In the genomic region with DNA sequence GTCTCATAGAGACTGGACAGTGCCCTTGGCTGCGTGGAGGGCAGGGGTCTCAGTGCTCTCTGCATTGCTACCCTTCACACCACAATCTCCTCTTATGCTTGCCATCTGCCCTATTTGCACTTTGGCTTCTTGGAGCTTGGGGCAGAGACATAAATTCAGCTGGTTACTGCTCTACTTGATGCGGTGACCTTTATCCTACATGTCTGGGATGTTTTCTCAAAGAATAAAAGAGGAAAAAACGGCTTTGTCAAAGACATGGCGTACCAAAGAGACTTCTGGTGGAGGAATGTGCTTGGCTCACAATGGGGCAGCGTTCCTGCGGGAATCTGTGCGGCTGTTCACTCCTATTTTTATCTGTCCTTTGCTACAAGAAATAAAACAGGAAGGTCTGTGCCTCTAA, we compare ENCODE assay signal across 13 mouse cellular contexts. TPM values are rescaled to one million over a fixed set of nuclear protein-coding genes. Genes with fewer than 3 reads are reported as not detected.
DNase-seq lines count a peak whose midpoint lies in the region; ATAC-seq lines count a peak whose summit lies in the region.
"Had no signal": no experiment of that assay in that cellular context is flagged by ENCODE, and none has a peak within 500 bp of the region (broad histone marks: within the 10 kb centered on the region; RNA-seq: fewer than 3 reads in every experiment).

No protein-coding gene starts in this region.

- ATAC-seq in heart, embryonic 16.5 days (replicated peaks; ENCODE audit: extremely low read depth, insufficient read depth, low FRiP score), result 0 out of 2 replicates have a peak, but pooled peaks have one; percentile 15
- ATAC-seq in limb, embryonic 15.5 days (ENCODE audit: insufficient number of reproducible peaks, low FRiP score, low TSS enrichment, low read depth), result no peak
- ATAC-seq: liver, embryonic 12.5 days had no signal

- H3K4me3 ChIP-seq in embryonic facial prominence, embryonic 10.5 days, result no peak overlapping the region
- no peak overlapping the region for H3K4me3 ChIP-seq in heart, embryonic 16.5 days (ENCODE audit: low read length)
- H3K4me3 ChIP-seq in limb, embryonic 15.5 days, result no peak overlapping the region
- H3K4me3 ChIP-seq: forebrain, embryonic 10.5 days; hindbrain, embryonic 15.5 days; liver, embryonic 12.5 days had no signal

- no peak overlapping the region for H3K4me2 ChIP-seq in heart, embryonic 16.5 days (ENCODE audit: low read depth, low read length)
- no peak overlapping the region for H3K4me2 ChIP-seq in limb, embryonic 15.5 days
- H3K4me2 ChIP-seq: hindbrain, embryonic 15.5 days; liver, embryonic 12.5 days had no signal

- peak overlapping the region; percentile 66 for H3K27ac ChIP-seq in embryonic facial prominence, embryonic 10.5 days (replicated peaks)
- peak overlapping the region; percentile 81 for H3K27ac ChIP-seq in heart, embryonic 16.5 days (ENCODE audit: low read length)
- H3K27ac ChIP-seq in limb, embryonic 15.5 days, result peak overlapping the region; percentile 84
- H3K27ac ChIP-seq: forebrain, embryonic 10.5 days; hindbrain, embryonic 15.5 days; liver, embryonic 12.5 days had no signal

- no peaks in the 10 kb centered on the region for H3K27me3 ChIP-seq in embryonic facial prominence, embryonic 10.5 days (replicated peaks; ENCODE audit: low read depth, poor library complexity, severe bottlenecking)
- no peaks in the 10 kb centered on the region for H3K27me3 ChIP-seq in heart, embryonic 16.5 days (ENCODE audit: control insufficient read depth, insufficient read depth, low read length)
- no peaks in the 10 kb centered on the region for H3K27me3 ChIP-seq in limb, embryonic 15.5 days
- H3K27me3 ChIP-seq: hindbrain, embryonic 15.5 days had no signal

- DNase-seq in kidney, adult 18-20 months, result peak; percentile 12
- DNase-seq in kidney, postnatal 10 days, result no peak
- DNase-seq in embryonic facial prominence, embryonic 10.5 days (ENCODE audit: low spot score), result no peak
- DNase-seq in frontal cortex, adult 2 months (ENCODE audit: extremely low spot score in 1 of 2, low spot score in 1 of 2), result no peak
- DNase-seq in ovary, adult 18-20 months (ENCODE audit: low spot score), result no peak
- DNase-seq: adrenal gland, postnatal 10 days; cerebellum, adult 2 months; gastrocnemius, postnatal 25 days had no signal

- 65% methylated on average over 7 of the region's 7 CpGs for WGBS in embryonic facial prominence, embryonic 10.5 days
- 38% methylated on average over 7 of the region's 7 CpGs for WGBS in heart, embryonic 16.5 days
- WGBS in limb, embryonic 15.5 days, result 65% methylated on average over 7 of the region's 7 CpGs

- H3K9ac ChIP-seq in heart, embryonic 16.5 days (ENCODE audit: low read length), result no peak overlapping the region
- no peak overlapping the region for H3K9ac ChIP-seq in limb, embryonic 15.5 days
- H3K9ac ChIP-seq: hindbrain, embryonic 15.5 days; liver, embryonic 12.5 days had no signal

- H3K36me3 ChIP-seq in embryonic facial prominence, embryonic 10.5 days (replicated peaks), result no peaks in the 10 kb centered on the region
- no peaks in the 10 kb centered on the region for H3K36me3 ChIP-seq in heart, embryonic 16.5 days (ENCODE audit: control insufficient read depth, insufficient read depth)
- H3K36me3 ChIP-seq in limb, embryonic 15.5 days, result no peaks in the 10 kb centered on the region
- H3K36me3 ChIP-seq: forebrain, embryonic 10.5 days; hindbrain, embryonic 15.5 days; liver, embryonic 12.5 days had no signal

- 0 out of 2 replicates have a peak, but pooled peaks cover 3% of the 10 kb centered on the region for H3K9me3 ChIP-seq in embryonic facial prominence, embryonic 10.5 days
- H3K9me3 ChIP-seq in heart, embryonic 16.5 days (replicated peaks; ENCODE audit: control insufficient read depth, low read length), result 0 out of 2 replicates have a peak, but pooled peaks cover 2% of the 10 kb centered on the region
- H3K9me3 ChIP-seq in limb, embryonic 15.5 days, result no peaks in the 10 kb centered on the region
- H3K9me3 ChIP-seq: forebrain, embryonic 10.5 days; hindbrain, embryonic 15.5 days; liver, embryonic 12.5 days had no signal

- H3K4me1 ChIP-seq in embryonic facial prominence, embryonic 10.5 days, result peaks cover 33% of the 10 kb centered on the region
- peaks cover 23% of the 10 kb centered on the region for H3K4me1 ChIP-seq in heart, embryonic 16.5 days (ENCODE audit: control insufficient read depth, insufficient read depth, low read length)
- H3K4me1 ChIP-seq in limb, embryonic 15.5 days, result peaks cover 41% of the 10 kb centered on the region
- H3K4me1 ChIP-seq: hindbrain, embryonic 15.5 days had no signal

RNA-seq across cellular contexts. Expression of a gene that starts 56.2 kb away (rescaled TPM):
- 63.7 and 65.3 TPM in 2 replicates for polyA plus RNA-seq in embryonic facial prominence, embryonic 10.5 days (2016; fragmentation: Nextera tagmentation; extraction: Ambion mirVana)
- 24.1 and 29.2 TPM in 2 replicates for polyA plus RNA-seq in heart, embryonic 16.5 days (2015; fragmentation: Nextera tagmentation; extraction: Ambion mirVana)
- 38.7 and 38.9 TPM in 2 replicates for polyA plus RNA-seq in limb, embryonic 15.5 days (2015; fragmentation: Nextera tagmentation; extraction: Ambion mirVana)
- 18.7 and 24.2 TPM in 2 replicates for polyA plus RNA-seq in frontal cortex, adult 2 months (2012; rRNA removed)
